In genomic region chr16:24042977-24043376, GRCm38 (mm10) we compare ENCODE assay signal across 26 mouse cellular contexts. TPM values are rescaled to one million over a fixed set of nuclear protein-coding genes. Genes with fewer than 3 reads are reported as not detected.
DNase-seq lines count a peak whose midpoint lies in the region; ATAC-seq and TF ChIP-seq lines count a peak whose summit lies in the region.
"Had no signal": no experiment of that assay in that cellular context is flagged by ENCODE, and none has a peak within 500 bp of the region (broad histone marks: within the 10 kb centered on the region; RNA-seq: fewer than 3 reads in every experiment).

No protein-coding gene starts in this region.

- TF ChIP-seq CTCF in stomach, postnatal 0 days (IDR thresholded peaks at IDR 0.05; ENCODE audit: low read depth), result no peak

- no peaks in the 10 kb centered on the region for H3K4me1 ChIP-seq in kidney, embryonic 15.5 days
- H3K4me1 ChIP-seq in stomach, postnatal 0 days (replicated peaks; ENCODE audit: control insufficient read depth, insufficient read depth), result no peaks in the 10 kb centered on the region
- H3K4me1 ChIP-seq: forebrain, embryonic 13.5 days; heart, embryonic 10.5 days; liver, embryonic 13.5 days; lung, embryonic 15.5 days; megakaryocyte, embryonic 14.5 days; midbrain, embryonic 13.5 days had no signal

- ATAC-seq in kidney, embryonic 15.5 days (replicated peaks; ENCODE audit: low FRiP score), result no peak
- no peak for ATAC-seq in stomach, postnatal 0 days (ENCODE audit: low FRiP score, low TSS enrichment)
- ATAC-seq: forebrain, embryonic 13.5 days; inflammation-experienced regulatory T-cells, adult 6 months; midbrain, embryonic 13.5 days had no signal

- no peak overlapping the region for H3K27ac ChIP-seq in kidney, embryonic 15.5 days
- no peak overlapping the region for H3K27ac ChIP-seq in stomach, postnatal 0 days (replicated peaks)
- H3K27ac ChIP-seq: forebrain, embryonic 13.5 days; heart, embryonic 10.5 days; hindbrain, embryonic 14.5 days; liver, embryonic 13.5 days; lung, embryonic 15.5 days; midbrain, embryonic 13.5 days had no signal

- H3K36me3 ChIP-seq in kidney, embryonic 15.5 days, result no peaks in the 10 kb centered on the region
- no peaks in the 10 kb centered on the region for H3K36me3 ChIP-seq in stomach, postnatal 0 days (ENCODE audit: control insufficient read depth, insufficient read depth, low read length)
- H3K36me3 ChIP-seq: heart, embryonic 10.5 days; liver, embryonic 13.5 days; lung, embryonic 15.5 days; midbrain, embryonic 13.5 days had no signal

- WGBS in kidney, embryonic 15.5 days, result 91% methylated on average over 3 of the region's 3 CpGs
- WGBS in stomach, postnatal 0 days, result 96% methylated on average over 3 of the region's 3 CpGs

- no peak overlapping the region for H3K9ac ChIP-seq in kidney, embryonic 15.5 days
- no peak overlapping the region for H3K9ac ChIP-seq in stomach, postnatal 0 days (ENCODE audit: low read length)
- H3K9ac ChIP-seq: forebrain, embryonic 13.5 days; hindbrain, embryonic 14.5 days; liver, embryonic 13.5 days; lung, embryonic 15.5 days; midbrain, embryonic 13.5 days had no signal

- TF ChIP-seq EP300 in stomach, postnatal 0 days (optimal IDR thresholded peaks at IDR 0.05), result no peak

- no peaks in the 10 kb centered on the region for H3K9me3 ChIP-seq in kidney, embryonic 15.5 days (replicated peaks)
- H3K9me3 ChIP-seq in stomach, postnatal 0 days (ENCODE audit: control insufficient read depth, low read length), result no peaks in the 10 kb centered on the region
- H3K9me3 ChIP-seq: forebrain, embryonic 13.5 days; heart, embryonic 10.5 days; liver, embryonic 13.5 days; lung, embryonic 15.5 days; midbrain, embryonic 13.5 days had no signal

- H3K27me3 ChIP-seq in kidney, embryonic 15.5 days, result no peaks in the 10 kb centered on the region
- H3K27me3 ChIP-seq in stomach, postnatal 0 days (ENCODE audit: control insufficient read depth, insufficient read depth, low read length), result no peaks in the 10 kb centered on the region
- H3K27me3 ChIP-seq: forebrain, embryonic 13.5 days; liver, embryonic 13.5 days; lung, embryonic 15.5 days; midbrain, embryonic 13.5 days had no signal

- no peak overlapping the region for H3K4me3 ChIP-seq in kidney, embryonic 15.5 days (replicated peaks)
- no peak overlapping the region for H3K4me3 ChIP-seq in stomach, postnatal 0 days (ENCODE audit: low read depth, low read length)
- H3K4me3 ChIP-seq: forebrain, embryonic 13.5 days; heart, embryonic 10.5 days; liver, embryonic 13.5 days; lung, embryonic 15.5 days; megakaryocyte, embryonic 14.5 days; midbrain, embryonic 13.5 days had no signal

- DNase-seq in kidney, adult 8-10 months, result peak; percentile 50 to 75
- DNase-seq in brain, adult 2 months (ENCODE audit: low read depth, low spot score), result peak; percentile 63
- peak; percentile 68 for DNase-seq in cerebellum, adult 11 months
- DNase-seq in cerebellum, adult 9-11 months, result peak; percentile 82
- no peak for DNase-seq in stomach, postnatal 0 days (ENCODE audit: low spot score)
- DNase-seq in thymus, postnatal 36 days, result no peak
- no peak for DNase-seq in yolk sac, embryonic 10.5 days (ENCODE audit: low spot score)
- DNase-seq: adrenal gland, adult 8-10 months; heart, postnatal 4 days; liver, embryonic 13.5 days; lung, postnatal 36 days had no signal

- H3K4me2 ChIP-seq in kidney, embryonic 15.5 days, result no peak overlapping the region
- no peak overlapping the region for H3K4me2 ChIP-seq in stomach, postnatal 0 days (replicated peaks; ENCODE audit: low read depth)
- H3K4me2 ChIP-seq: forebrain, embryonic 13.5 days; hindbrain, embryonic 14.5 days; liver, embryonic 13.5 days; lung, embryonic 15.5 days; midbrain, embryonic 13.5 days had no signal

RNA-seq across cellular contexts. Expression of gene Bcl6, which starts 54.3 kb away (rescaled TPM):
- 0.87 and 0.94 TPM in 2 replicates for polyA plus RNA-seq in kidney, embryonic 15.5 days (2015; fragmentation: Nextera tagmentation; extraction: Ambion mirVana)
- polyA plus RNA-seq in stomach, postnatal 0 days (2015; fragmentation: Nextera tagmentation; extraction: Ambion mirVana), result 0.23 and 0.30 TPM in 2 replicates

RNA-seq across cellular contexts. Expression of gene Gm37419, which starts 54.7 kb away (rescaled TPM):
- not detected in 2 replicates for polyA plus RNA-seq in kidney, embryonic 15.5 days (2015; fragmentation: Nextera tagmentation; extraction: Ambion mirVana)
- polyA plus RNA-seq in stomach, postnatal 0 days (2015; fragmentation: Nextera tagmentation; extraction: Ambion mirVana), result not detected in 2 replicates
- polyA plus RNA-seq: C2C12; embryonic facial prominence, embryonic 14.5 days; forebrain, embryonic 13.5 days; heart, embryonic 10.5 days; heart, embryonic 16.5 days; hindbrain, embryonic 14.5 days; inflammation-experienced regulatory T-cells, adult 6 months; limb, embryonic 11.5 days; liver, embryonic 13.5 days; lung, embryonic 15.5 days; midbrain, embryonic 13.5 days; neural tube, embryonic 11.5 days; thymus, postnatal 0 days; urinary bladder, adult 2 months had no signal

Comparison
In these comparisons a context has a peak if more than half of its experiments do, and no peak if none do; other contexts are left out.
1. DNase-seq: peak in kidney, adult 8-10 months (2 of 2), brain, adult 2 months (single experiment), cerebellum, adult 11 months (single experiment) and cerebellum, adult 9-11 months (single experiment); none in stomach, postnatal 0 days (single experiment), thymus, postnatal 36 days (0 of 2) and yolk sac, embryonic 10.5 days (single experiment).